Mouse (Mus musculus) erythroblast, embryonic 14.5 days (primary cell): ENCODE measurements around the gene Tut7.

Experiments used
- GATA1 ChIP-seq: IDR thresholded peaks from 2 replicates; pipeline ENCODE4 v1.6.1; 2012; ENCODE audit warnings: low read length, inconsistent platforms, mixed read lengths
- TAL1 ChIP-seq: IDR thresholded peaks from 3 replicates; pipeline ENCODE4 v1.6.1; 2012; ENCODE audit warnings: low read length, inconsistent platforms, mixed read lengths

DNA sequence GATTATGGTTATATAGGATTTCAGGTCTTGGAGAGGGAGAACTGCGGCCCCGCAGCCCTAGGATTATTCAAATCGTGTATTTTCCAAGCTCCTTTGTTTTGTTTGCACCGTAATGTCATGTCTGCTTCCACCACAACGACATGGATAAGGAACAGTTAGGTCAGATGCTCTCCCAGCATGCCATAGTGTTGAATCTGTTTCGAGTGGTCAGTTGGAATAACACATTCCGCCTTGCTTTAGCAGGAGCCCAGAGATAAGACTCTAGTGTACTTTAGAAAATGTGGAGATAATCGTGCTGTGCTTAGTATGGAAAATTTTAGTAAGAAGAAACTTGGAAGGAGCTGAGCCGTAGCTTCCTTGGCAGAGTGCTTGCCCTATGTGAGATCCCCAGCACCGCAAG is 27.4 kb upstream of the Tut7 start:
- TF ChIP-seq GATA1 = no peak
- no peak for TF ChIP-seq TAL1
